Mouse (Mus musculus) erythroid progenitor cell, adult 5-6 weeks (primary cell): ENCODE results near the gene Bcl9. TPM values are rescaled to one million over a fixed set of nuclear protein-coding genes. Genes with fewer than 3 reads are reported as not detected.

Experiments used
- ATAC-seq: replicated peaks from 2 replicates; pipeline ENCODE4 v1.8.0; 2016; ENCODE audit warnings: moderate number of reproducible peaks, mild to moderate bottlenecking, moderate TSS enrichment, inconsistent platforms; ENCODE audit not compliant: poor library complexity, low FRiP score, severe bottlenecking
- total RNA-seq, 2 experiments: library from RNA; stranded (forward) in 1 of 2; stranded (reverse) in 1 of 2; fragments of 150-400 nt in 1 of 2; fragments of 186-747, 209-891 nt in 1 of 2; gene quantifications; 2 replicates each; pipeline versions ENCODE4 v1.2.3 to v1.2.4; 2015 to 2017; ENCODE audit warnings: low replicate concordance in 2 of 2

Gene Bcl9
- total RNA-seq, 2 experiments from 2014 or later = 0.76 to 45.7 TPM

- no peak for ATAC-seq
These were observed 1.2 kb upstream of the Bcl9 start for GRCm38 (mm10) chr3:97298856-97299465.

DNA sequence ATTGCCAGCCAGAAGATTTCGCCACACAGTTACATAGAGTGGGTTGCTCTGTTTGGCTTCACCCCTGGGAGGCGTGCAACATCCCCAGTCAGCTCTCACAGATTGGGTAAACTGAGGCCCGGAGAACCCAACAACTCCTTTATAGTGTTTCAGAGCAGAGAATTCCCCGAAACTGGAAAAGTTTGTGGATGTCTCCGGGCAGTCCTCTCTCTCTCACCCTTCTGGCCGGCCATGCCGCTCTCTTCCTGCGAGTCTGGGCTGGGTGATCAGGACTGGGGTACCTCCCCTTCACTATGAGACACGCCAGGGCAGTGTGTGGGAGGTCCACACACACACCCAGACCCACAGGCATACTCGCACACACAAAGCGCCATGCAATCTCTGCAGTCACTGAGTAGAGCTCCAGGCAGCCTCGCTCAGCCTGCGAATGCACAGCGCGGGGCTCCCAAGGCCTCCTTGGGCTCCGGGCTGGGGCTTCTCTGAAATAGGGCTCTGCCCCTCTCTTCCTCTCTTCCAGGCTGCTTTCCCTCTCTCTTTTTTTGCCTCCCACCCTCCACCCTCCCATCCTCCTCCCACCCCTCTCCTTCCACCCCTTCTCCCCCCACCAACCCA, 670 bp downstream of the Bcl9 start:
- no peak for ATAC-seq

- no peak for ATAC-seq
These were observed 3.4 kb downstream of the Bcl9 start for GRCm38 (mm10) chr3:97294334-97294733.

- no peak for ATAC-seq
These were observed 12.8 kb downstream of the Bcl9 start for GRCm38 (mm10) chr3:97284878-97285277.

GRCm38 (mm10) chr3:97284056-97284455, 13.7 kb downstream of the Bcl9 start:
- ATAC-seq = no peak

- ATAC-seq = no peak
These were observed 16.3 kb downstream of the Bcl9 start for GRCm38 (mm10) chr3:97281426-97281825.

DNA sequence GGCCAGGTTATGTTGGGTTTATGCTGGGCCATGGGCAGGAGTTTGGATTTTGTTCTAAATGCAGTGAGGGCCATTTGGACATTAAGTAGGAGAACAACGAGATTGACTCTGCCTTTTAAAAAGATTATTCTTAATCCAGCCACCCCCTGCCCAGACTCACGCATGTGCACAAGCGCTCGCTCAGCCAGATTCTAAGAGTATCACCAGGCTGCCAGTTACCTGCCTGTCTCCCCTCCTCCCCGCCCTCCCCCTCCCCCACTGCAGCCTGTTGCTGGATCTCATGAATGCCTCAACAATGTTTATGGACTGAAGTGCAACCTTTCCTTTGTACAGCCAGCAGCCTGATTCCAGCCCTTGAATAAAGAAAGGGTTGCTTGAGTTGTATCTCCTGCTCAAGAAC, 22.0 kb downstream of the Bcl9 start:
- no peak for ATAC-seq

GRCm38 (mm10) chr3:97274516-97275230, 23.0 kb downstream of the Bcl9 start:
- no peak for ATAC-seq

DNA sequence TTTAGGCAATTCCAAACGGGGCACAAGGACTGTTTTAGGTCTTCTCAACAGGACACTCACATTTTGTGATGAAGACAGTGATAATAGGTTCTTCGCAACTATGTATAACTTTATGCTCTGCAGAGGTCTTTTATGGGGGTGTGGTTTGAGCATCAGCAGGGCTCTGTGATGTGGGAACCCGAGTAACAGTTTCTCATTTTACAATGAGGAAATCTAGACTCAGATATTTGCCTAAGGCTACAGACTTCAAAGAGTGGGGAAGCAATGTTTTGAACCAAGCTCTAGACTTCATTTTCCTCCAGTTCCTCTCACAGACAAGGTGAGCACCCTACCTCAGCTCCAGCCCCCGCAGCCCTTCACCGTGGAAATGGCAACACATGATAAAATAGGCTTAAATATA, 23.8 kb downstream of the Bcl9 start:
- no peak for ATAC-seq

DNA sequence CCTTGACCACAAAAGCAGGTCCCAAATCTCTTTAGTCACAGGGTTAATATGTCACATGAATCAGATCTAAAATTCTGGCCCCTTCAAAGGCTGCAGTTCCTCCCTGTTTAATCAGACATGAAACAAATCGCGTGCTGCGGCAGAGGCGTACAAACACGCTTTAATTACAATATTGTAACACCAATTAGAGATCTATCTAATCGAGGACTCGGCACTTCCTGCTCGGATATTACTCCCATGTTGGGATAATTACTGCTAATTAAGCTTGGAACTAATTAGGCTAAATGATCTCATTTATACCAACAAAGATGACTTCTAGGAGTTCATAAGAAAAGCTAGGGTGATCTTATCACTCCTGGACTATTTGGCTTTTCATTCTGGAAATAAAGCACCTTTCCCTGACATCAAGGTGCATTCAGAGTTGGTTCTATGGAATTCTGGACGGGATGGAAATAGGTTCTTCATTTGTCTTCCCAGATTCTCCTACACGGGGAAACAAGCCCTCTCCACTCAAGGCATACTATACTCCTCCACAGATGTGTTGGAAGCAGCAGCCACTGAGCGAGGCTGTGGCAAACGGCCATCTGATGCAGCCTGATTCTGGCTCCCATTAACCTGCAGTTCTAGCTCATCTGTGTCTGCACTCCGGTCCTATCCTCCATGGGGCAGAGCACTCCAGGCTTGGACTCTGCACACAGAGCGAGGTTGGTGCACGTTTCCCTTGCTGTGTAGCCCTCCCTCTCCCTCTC, 31.9 kb downstream of the Bcl9 start:
- ATAC-seq = no peak

DNA sequence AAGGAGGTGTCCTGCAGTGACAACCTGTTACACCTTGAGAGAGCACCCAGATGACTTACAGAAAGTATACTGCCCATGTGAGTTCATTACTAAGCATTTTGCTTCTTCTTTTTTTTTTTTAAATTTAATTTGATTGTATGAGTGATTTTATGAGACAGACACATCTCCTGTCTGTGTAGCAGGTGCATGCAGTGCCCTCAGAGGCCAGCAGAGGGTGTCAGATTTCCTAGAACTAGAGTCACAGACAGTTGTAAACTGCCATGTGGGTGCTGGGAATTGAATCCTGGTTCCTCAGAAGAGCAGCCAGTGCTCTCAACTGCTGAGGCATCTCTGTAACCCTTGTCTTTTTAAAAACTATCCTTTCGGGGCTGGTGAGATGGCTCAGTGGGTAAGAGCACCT, 35.5 kb downstream of the Bcl9 start:
- no peak for ATAC-seq

DNA sequence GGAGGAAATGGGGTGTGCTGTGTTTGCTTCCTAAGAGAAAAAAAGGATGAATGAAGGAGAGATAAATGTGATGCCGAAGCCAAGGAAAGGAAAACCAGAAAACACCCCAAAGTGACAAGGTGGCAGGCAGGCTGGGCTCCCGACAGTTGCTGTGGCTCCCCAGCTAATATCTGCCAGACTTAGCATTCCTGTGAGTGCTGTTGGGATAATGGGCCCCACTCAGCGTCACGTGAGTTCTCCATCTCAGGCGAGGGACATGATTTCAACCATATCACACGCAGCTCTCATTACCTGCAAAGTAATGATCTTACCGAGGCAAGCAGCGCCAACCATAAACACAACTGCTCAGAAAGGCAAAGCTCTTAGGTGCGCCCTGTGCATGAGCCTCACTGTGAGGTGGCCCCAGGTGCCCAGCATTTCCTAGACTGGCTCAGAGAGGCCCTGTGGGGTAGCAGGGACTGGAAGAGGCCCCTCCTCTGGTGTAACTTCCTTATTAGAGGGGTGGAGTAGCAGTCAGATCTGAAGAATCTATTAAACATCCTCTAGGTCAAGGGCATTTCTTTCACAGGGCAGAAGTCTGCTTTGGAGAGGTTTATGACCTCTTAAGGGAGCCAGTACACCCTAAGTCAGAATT, 41.9 kb downstream of the Bcl9 start:
- ATAC-seq = no peak

GRCm38 (mm10) chr3:97254861-97255465, 42.8 kb downstream of the Bcl9 start:
- no peak for ATAC-seq

DNA sequence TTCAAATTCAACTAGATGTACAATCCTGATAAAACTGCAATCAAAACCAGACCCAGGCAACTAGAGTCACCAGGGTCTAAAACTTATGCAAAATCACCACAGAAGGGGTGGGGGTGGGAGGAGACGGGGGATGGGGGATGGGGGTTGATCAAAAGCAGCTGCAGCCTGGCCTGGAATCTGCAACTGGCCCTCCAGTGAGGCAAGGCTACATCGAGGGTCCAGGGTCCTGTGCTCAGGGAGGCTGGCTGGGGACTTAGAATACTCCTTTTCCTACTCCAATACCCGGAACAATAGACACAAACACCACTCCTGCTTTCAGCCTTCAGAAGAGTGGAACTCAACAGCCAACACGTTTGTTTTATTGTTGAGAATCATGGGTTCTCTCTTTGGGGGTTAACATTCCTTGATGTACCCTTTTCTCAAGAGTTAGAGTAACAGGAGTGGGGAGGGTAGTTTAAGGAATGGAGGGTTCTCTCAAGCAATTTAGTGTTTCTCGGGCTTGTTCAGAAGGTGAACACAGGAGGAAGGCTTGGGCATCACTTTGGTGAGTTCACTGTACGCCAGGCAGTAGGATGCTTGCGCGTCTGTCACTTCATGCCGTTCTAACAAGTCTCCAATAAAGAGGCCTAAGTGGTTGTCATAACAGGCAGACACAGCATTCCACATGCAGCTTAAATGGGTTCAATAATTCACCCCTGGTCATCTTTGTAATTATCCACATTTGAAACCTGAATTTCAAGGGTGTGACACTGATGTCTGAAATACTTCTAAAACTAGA, 43.7 kb downstream of the Bcl9 start:
- no peak for ATAC-seq

DNA sequence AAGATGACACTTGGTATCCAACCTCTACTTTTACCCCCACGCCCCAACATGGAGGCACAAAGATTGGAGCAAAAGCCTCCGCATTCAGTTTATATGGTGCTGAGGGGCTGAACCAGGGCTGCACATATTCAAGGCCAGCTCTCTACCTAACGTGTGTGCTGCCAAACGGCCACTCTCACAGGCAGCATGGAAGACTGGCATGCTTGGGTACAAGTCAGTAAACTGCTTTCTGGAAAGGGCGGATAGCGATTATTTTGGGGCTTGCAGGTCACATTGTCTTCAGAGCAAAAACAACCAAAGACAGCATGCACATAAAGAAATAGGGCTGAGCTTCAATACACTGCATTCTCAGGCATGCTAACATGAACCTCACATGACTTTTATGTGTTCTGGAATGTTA, 44.8 kb downstream of the Bcl9 start:
- ATAC-seq = no peak

GRCm38 (mm10) chr3:97242629-97243167, 55.0 kb downstream of the Bcl9 start:
- no peak for ATAC-seq

- ATAC-seq = no peak
These were observed 55.9 kb downstream of the Bcl9 start for GRCm38 (mm10) chr3:97241826-97242225.

DNA sequence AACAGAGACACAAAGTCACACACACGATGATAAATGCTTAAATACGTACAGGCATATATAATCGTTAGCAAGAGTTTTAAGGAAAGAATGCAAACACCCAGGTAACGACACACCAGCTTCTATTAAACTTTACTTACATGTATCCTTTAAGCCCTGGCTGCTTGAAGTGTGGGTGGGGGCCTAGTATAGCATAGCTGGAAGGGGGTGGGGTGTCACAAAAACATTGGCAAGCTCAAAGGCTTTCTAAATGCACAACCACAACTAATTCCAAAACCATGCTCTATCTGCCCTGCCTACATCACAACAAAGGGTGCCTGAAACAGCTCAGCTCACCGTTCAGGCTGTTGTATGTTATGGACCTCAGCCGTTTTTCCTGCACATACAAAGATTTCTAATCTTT, 57.9 kb downstream of the Bcl9 start:
- ATAC-seq = no peak

DNA sequence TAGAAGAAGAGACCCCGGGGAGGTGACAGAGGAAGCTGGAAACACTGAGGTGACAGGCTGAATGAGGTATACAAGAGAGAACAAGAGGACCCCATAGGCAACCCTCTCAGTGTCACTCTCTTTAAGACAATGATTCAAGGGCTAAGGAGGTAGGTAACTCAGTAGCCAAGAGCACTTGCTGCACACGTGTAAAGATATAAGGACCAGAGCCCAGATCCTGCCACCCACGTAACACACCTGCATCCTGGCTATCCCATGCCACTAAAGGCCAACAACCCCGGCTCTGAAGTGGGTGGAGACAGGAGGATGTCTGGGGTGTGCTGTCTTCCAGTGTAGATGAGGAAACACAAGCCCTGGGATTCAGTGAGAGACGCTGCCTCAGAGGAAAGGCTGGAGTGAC, 58.4 kb downstream of the Bcl9 start:
- no peak for ATAC-seq
